Mouse (Mus musculus): ENCODE measurements around the gene Gm20388. TPM values are rescaled to one million over a fixed set of nuclear protein-coding genes. Genes with fewer than 3 reads are reported as not detected.

Gene Gm20388
- polyA plus RNA-seq, 1 experiment from 2014 or later = not detected

DNA sequence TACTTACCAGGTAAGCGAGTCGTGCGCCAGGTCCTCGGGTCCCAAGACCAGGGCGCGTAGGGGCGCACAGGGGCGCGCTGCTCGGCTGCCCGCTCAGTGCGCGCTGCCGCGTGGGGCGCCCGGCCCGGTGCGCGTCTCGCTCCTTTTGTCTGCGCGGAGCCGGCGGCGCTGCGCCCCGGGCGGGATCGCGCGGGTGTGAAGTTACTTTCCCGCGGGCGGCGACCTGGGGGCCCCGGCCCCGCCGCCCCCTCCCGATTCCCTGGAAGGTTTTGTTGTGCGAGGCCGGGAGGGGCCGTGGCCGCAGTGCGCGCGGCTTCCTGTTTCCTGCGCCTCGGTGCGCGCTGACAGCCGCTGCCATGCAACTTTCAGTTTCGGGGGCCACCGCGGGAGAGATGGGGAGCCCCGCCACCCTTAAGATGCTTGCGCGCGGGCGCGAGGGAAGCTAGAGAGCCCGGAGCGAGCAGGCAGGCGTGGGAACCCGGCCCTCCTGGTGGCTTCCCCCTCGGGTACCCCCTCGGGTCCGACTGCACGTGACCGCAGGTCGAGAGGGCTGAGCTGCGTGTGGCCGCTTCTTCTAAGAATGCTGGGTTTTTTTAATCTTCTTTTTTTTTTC is 578.6 kb downstream of the Gm20388 start:
- Histone ChIP-seq H3K36me3 (no peaks in the 10 kb centered on the region), H3K27me3 (replicated peaks) (no peaks in the 10 kb centered on the region), H3K4me1 (peaks cover 77% of the 10 kb centered on the region), H3K4me3 (peak overlapping the region; percentile 81), H3K27ac (replicated peaks) (peak overlapping the region; percentile 97), H3K4me2 (peak overlapping the region; percentile 92), H3K9ac (peak overlapping the region; percentile 95), H3K9me3 (no peaks in the 10 kb centered on the region)
- WGBS = under 1% methylated on average over 72 of the region's 73 CpGs
- no peak for ATAC-seq (ENCODE audit: extremely low read depth, insufficient number of reproducible peaks, low FRiP score, low TSS enrichment)

GRCm38 (mm10) chr8:120489771-120490281 is 579.2 kb downstream of the Gm20388 start:
- peak overlapping the region; percentile 95 for H3K9ac ChIP-seq
- no peaks in the 10 kb centered on the region for H3K9me3 ChIP-seq
- peaks cover 77% of the 10 kb centered on the region for H3K4me1 ChIP-seq
- H3K27me3 ChIP-seq (replicated peaks) = no peaks in the 10 kb centered on the region
- no peak for ATAC-seq (ENCODE audit: extremely low read depth, insufficient number of reproducible peaks, low FRiP score, low TSS enrichment)
- H3K4me3 ChIP-seq = peak overlapping the region; percentile 81
- 4% methylated on average over 15 of the region's 15 CpGs for WGBS
- peak overlapping the region; percentile 97 for H3K27ac ChIP-seq (replicated peaks)
- H3K4me2 ChIP-seq = peak overlapping the region; percentile 92
- H3K36me3 ChIP-seq = no peaks in the 10 kb centered on the region

DNA sequence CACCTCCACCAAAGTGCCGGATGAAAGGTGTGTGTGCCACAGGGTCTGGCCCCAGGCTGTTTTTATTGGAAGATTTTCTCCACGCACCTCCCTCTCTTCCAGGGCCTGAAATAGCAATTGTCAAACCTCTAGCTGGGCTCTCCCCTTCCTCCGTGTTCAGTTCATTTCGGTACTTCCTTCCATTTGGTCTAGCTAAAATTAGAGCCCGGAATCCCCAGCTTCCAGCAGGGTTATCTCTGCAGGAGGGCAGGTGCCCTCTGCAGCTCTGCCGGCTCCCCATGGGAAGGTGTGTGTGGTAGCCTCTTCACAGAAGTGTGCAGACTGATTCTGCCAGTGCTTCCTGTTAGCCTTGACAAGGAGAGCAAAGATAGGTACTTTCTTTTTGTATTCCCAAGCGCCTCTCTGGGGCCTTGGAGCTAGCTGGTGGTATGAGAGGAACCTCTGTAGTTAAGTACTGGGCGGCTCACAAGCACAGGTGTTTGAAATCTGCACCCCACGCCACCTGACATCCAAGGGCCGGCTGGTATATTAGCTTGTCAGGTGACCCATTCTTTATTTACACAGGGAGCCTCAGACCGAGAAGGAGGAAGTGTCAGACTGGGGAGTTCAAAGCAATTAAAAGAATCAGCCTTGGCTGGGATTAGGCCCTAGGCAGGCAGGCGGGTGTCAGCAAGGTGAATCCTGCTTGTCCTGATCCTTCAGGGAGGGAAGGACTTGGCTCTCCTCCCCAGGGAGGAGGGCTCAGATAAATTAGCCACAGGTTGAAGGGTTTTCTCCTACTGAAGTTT is 579.9 kb downstream of the Gm20388 start:
- WGBS = 11% methylated on average over 12 of the region's 12 CpGs

GRCm38 (mm10) chr8:120491166-120491793 is 580.6 kb downstream of the Gm20388 start:
- Histone ChIP-seq H3K4me3 (peak overlapping the region; percentile 81), H3K27me3 (replicated peaks) (no peaks in the 10 kb centered on the region), H3K36me3 (no peaks in the 10 kb centered on the region), H3K27ac (replicated peaks) (peak overlapping the region; percentile 97), H3K4me2 (peak overlapping the region; percentile 92), H3K4me1 (peaks cover 76% of the 10 kb centered on the region), H3K9me3 (no peaks in the 10 kb centered on the region), H3K9ac (peak overlapping the region; percentile 95)
- ATAC-seq (ENCODE audit: extremely low read depth, insufficient number of reproducible peaks, low FRiP score, low TSS enrichment) = no peak
- 57% methylated on average over 5 of the region's 5 CpGs for WGBS

More for the DNA sequence above, 579.9 kb downstream of the Gm20388 start:
- Histone ChIP-seq H3K27me3 (replicated peaks) (no peaks in the 10 kb centered on the region), H3K36me3 (no peaks in the 10 kb centered on the region), H3K4me2 (peak overlapping the region; percentile 92), H3K4me3 (peak overlapping the region; percentile 81), H3K9ac (peak overlapping the region; percentile 95), H3K27ac (replicated peaks) (peak overlapping the region; percentile 97), H3K9me3 (no peaks in the 10 kb centered on the region), H3K4me1 (peaks cover 77% of the 10 kb centered on the region)
- ATAC-seq (ENCODE audit: extremely low read depth, insufficient number of reproducible peaks, low FRiP score, low TSS enrichment) = no peak

DNA sequence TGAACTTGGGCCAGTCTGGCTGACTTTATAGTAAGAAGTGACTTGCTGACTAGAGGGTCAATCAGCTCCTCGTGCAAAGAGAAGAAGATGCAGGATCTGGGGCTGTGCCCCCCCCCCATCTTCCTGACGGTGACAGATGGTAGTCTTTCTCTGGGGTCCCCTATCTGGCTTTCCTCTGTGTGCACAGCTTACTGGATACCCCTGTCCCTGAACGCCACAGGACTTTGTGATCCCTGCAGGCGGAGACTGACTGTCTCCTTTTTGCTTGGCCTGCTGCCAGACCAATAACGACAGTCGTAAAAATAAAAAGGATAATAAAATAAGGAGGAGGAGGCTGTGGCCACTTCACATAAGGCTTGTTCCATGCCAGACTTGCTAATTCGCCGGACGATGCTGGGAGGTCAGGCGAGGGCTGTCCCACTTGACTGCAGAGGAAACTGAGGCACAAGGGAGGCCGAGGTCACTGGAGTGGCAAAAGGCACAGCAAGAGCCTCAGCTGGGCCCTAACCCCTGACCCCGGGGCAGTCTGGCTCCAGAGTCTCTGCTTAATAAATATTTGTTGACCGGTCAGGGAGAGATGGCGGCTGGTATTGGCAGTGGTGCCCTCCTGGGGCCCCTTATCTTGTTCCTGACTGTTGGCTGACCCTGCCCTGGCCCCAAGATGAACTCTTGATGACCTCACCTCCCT is 581.7 kb downstream of the Gm20388 start:
- peak overlapping the region; percentile 92 for H3K4me2 ChIP-seq
- H3K9me3 ChIP-seq = no peaks in the 10 kb centered on the region
- no peaks in the 10 kb centered on the region for H3K36me3 ChIP-seq
- 37% methylated on average over 14 of the region's 14 CpGs for WGBS
- peak overlapping the region; percentile 62 for H3K9ac ChIP-seq
- peak overlapping the region; percentile 1; the same call in 1 of the 2 replicates for H3K4me3 ChIP-seq
- H3K4me1 ChIP-seq = peaks cover 78% of the 10 kb centered on the region
- no peak for ATAC-seq (ENCODE audit: extremely low read depth, insufficient number of reproducible peaks, low FRiP score, low TSS enrichment)
- no peaks in the 10 kb centered on the region for H3K27me3 ChIP-seq (replicated peaks)
- H3K27ac ChIP-seq (replicated peaks) = 0 out of 2 replicates have a peak overlapping the region, but pooled peaks have one; percentile 0

DNA sequence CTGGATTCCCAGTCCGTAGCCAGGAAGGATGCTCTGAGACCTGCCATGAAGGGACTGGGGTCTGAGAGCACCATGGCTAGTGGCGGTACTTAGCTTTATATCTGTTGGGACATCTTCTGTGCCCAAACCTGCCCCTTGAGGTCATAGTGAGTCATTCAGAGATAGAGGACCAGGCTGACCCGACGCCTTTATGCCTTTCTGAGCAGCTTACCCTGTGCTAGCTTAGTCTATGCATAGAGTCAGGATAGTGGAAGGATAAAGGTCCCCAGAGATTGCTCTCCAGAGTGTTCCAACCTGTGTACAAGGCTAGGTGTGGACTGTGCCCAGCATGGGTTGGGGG is 582.2 kb downstream of the Gm20388 start:
- H3K27me3 ChIP-seq (replicated peaks) = no peaks in the 10 kb centered on the region
- WGBS = 30% methylated on average over 4 of the region's 4 CpGs
- H3K4me3 ChIP-seq = no peak overlapping the region
- H3K4me2 ChIP-seq = peak overlapping the region; percentile 92
- peak overlapping the region; percentile 62 for H3K9ac ChIP-seq
- H3K36me3 ChIP-seq = no peaks in the 10 kb centered on the region
- ATAC-seq (ENCODE audit: extremely low read depth, insufficient number of reproducible peaks, low FRiP score, low TSS enrichment) = no peak
- H3K9me3 ChIP-seq = no peaks in the 10 kb centered on the region
- peak overlapping the region; percentile 46 for H3K27ac ChIP-seq (replicated peaks)
- H3K4me1 ChIP-seq = peaks cover 83% of the 10 kb centered on the region

DNA sequence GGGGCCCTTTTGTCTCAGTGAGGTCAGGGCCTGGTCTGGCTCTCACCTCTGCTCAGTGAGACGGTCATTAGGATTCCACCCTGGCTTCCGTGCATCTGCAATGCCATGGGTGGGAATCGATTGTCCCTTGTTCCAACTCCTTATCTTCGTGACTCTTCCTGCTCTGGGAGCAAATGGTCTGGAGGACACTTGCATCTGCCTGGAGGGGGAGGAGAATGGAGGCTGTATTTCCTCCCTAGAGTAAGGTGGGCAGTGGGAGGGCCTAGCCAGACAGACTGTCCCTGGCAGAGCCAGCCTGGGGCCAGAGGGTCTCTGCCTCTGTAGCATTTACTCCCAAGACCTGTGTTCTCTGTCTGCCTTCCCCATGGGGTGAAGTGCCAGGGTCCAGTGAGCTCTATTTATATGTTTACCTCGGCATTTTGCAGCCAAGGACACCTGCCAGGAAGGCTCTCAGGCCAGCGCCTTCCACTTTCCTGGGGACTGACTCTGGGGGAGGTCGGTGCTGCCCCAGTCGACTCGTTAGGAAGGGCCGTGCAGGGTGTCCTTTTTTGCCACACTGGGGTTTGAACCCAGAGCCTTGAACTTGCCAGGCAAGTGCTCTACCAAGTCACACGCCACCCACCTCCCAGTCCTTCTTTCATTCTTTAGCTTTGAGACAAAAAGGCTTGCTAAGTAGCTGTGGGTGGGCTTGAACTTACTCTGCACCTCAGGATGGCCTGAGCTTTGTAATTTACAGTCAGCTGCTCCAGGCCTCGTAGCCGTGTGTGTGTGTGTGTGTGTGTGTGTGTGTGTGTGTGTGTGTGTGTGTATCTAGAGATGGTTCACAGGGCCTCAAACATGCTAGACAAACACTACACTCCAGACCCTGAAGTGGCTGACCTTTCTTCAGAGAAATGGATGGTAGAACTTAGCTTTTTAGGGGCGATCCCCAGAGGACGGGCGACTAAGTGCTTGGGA is 583.1 kb downstream of the Gm20388 start:
- Histone ChIP-seq H3K4me1 (peaks cover 93% of the 10 kb centered on the region), H3K9ac (peak overlapping the region; percentile 62), H3K27ac (replicated peaks) (peak overlapping the region; percentile 73), H3K4me3 (no peak overlapping the region), H3K36me3 (no peaks in the 10 kb centered on the region), H3K27me3 (replicated peaks) (no peaks in the 10 kb centered on the region), H3K9me3 (no peaks in the 10 kb centered on the region), H3K4me2 (peak overlapping the region; percentile 92; the same call in 1 of the 2 replicates)
- 54% methylated on average over 16 of the region's 16 CpGs for WGBS
- ATAC-seq (ENCODE audit: extremely low read depth, insufficient number of reproducible peaks, low FRiP score, low TSS enrichment) = no peak

DNA sequence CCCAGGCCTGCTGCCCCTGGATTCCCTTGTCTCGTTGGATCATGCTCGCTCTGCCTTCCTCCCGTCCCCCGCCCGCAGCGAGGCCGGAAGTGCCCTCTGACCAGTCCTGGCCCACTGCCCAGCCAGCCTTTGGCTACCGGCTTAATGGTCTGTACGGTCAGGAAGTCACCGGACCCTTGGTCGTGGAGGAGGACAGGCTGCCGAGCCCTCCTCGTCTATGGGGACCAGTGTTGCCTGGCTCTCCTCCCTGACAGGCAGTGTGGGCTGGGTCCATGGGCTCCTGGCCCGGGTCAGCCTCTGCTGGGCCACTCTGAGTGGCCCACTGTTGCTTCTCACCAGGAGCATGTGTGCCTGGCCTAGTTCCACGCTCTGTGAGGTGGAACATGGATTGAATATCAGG is 584.3 kb downstream of the Gm20388 start:
- Histone ChIP-seq H3K4me3 (0 out of 2 replicates have a peak overlapping the region, but pooled peaks have one; percentile 2), H3K9ac (peak overlapping the region; percentile 62), H3K27me3 (replicated peaks) (no peaks in the 10 kb centered on the region), H3K4me1 (peaks cover 99% of the 10 kb centered on the region), H3K4me2 (peak overlapping the region; percentile 44), H3K9me3 (no peaks in the 10 kb centered on the region), H3K27ac (replicated peaks) (peak overlapping the region; percentile 73), H3K36me3 (no peaks in the 10 kb centered on the region)
- ATAC-seq (ENCODE audit: extremely low read depth, insufficient number of reproducible peaks, low FRiP score, low TSS enrichment) = no peak
- 23% methylated on average over 15 of the region's 15 CpGs for WGBS

DNA sequence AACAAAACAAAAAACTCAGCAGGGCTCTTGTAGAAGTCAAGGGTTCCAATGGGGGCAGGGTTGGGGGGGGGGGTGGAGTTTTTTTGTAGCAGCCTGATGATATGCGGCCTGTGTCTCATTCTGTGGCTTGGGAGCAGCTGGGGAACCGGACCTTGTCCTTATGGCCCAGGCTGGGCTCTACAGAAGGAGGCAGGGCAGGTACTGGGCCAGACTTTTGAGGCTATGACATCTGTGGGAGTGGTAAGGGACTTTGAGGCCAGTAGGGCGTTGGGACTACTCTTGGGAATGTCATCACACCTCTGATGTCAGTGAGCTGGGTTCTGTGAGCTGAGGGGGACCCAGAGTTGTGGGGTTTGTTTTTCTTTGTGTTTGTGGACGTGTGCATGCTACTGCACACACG is 584.8 kb downstream of the Gm20388 start:
- H3K4me1 ChIP-seq = peaks cover 99% of the 10 kb centered on the region
- H3K36me3 ChIP-seq = no peaks in the 10 kb centered on the region
- no peak for ATAC-seq (ENCODE audit: extremely low read depth, insufficient number of reproducible peaks, low FRiP score, low TSS enrichment)
- H3K9ac ChIP-seq = peak overlapping the region; percentile 62; the same call in 1 of the 2 replicates
- H3K4me2 ChIP-seq = no peak overlapping the region
- 61% methylated on average over 5 of the region's 5 CpGs for WGBS
- H3K27ac ChIP-seq (replicated peaks) = peak overlapping the region; percentile 73; the same call in 1 of the 2 replicates
- H3K9me3 ChIP-seq = no peaks in the 10 kb centered on the region
- no peaks in the 10 kb centered on the region for H3K27me3 ChIP-seq (replicated peaks)
- no peak overlapping the region for H3K4me3 ChIP-seq

DNA sequence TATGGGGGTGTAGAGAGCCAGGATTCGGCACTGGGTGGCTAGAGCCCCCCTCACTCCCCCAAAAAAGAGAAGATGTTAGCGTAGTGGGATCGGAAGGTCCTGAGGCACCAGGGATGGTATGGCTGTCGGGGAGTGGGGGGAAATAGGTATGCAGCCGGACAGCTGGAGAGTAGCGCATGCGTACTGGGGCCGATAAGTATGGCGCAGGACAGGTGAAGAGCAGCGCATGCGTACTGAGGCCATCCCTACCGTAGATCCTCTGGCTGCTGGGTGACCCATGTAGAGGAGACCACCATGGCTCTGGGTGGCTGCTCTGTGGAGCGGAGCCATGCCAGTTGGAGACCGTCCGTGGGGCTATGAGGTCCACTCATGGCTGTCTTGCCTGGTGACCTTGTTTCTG is 585.8 kb downstream of the Gm20388 start:
- H3K27ac ChIP-seq (replicated peaks) = no peak overlapping the region
- no peak overlapping the region for H3K9ac ChIP-seq
- H3K4me1 ChIP-seq = peaks cover 99% of the 10 kb centered on the region
- H3K27me3 ChIP-seq (replicated peaks) = no peaks in the 10 kb centered on the region
- no peak overlapping the region for H3K4me3 ChIP-seq
- no peak for ATAC-seq (ENCODE audit: extremely low read depth, insufficient number of reproducible peaks, low FRiP score, low TSS enrichment)
- H3K9me3 ChIP-seq = no peaks in the 10 kb centered on the region
- 96% methylated on average over 15 of the region's 15 CpGs for WGBS
- no peak overlapping the region for H3K4me2 ChIP-seq
- H3K36me3 ChIP-seq = no peaks in the 10 kb centered on the region

Measured in heart, embryonic 13.5 days (tissue).